In genomic region chr8:46852377-46852776, GRCm38 (mm10) we compare ENCODE assay signal across 11 mouse cellular contexts.
DNase-seq lines count a peak whose midpoint lies in the region; ATAC-seq and TF ChIP-seq lines count a peak whose summit lies in the region.
"Had no signal": no experiment of that assay in that cellular context is flagged by ENCODE, and none has a peak within 500 bp of the region (broad histone marks: within the 10 kb centered on the region; RNA-seq: fewer than 3 reads in every experiment).

No protein-coding gene starts in this region.

- TF ChIP-seq RAD21 in CH12.LX (IDR thresholded peaks at IDR 0.05; ENCODE audit: low read depth, low read length), result no peak; the same call in 1 of the 2 replicates

- H3K4me2 ChIP-seq in CH12.LX (ENCODE audit: insufficient read depth, low read depth, poor library complexity, severe bottlenecking), result peak overlapping the region; percentile 42
- H3K4me2 ChIP-seq in liver, embryonic 13.5 days, result no peak overlapping the region
- H3K4me2 ChIP-seq: limb, embryonic 13.5 days; midbrain, embryonic 12.5 days had no signal

- no peak for TF ChIP-seq POLR2A in CH12.LX (IDR thresholded peaks at IDR 0.05; ENCODE audit: low read depth, low read length)
- no peak for TF ChIP-seq POLR2A in thymus, adult 2 months (IDR thresholded peaks at IDR 0.05; ENCODE audit: control insufficient read depth, extremely low read depth, insufficient read depth, low read length, poor library complexity)

- TF ChIP-seq CTCF in CH12.LX (conservative IDR thresholded peaks at IDR 0.05 in 1 of 2, IDR thresholded peaks at IDR 0.05 in 1 of 2; ENCODE audit: low read depth in 2 of 2, low read length in 2 of 2), result no peak
- TF ChIP-seq CTCF in thymus, adult 2 months (IDR thresholded peaks at IDR 0.05; ENCODE audit: borderline replicate concordance, control insufficient read depth, extremely low read depth, insufficient read depth, low read length, poor library complexity), result no peak

- peak; percentile 71 for TF ChIP-seq EP300 in CH12.LX (IDR thresholded peaks at IDR 0.05; ENCODE audit: low read length)

- no peak overlapping the region for H3K9ac ChIP-seq in CH12.LX (ENCODE audit: insufficient read depth, low read depth)
- no peak overlapping the region for H3K9ac ChIP-seq in liver, embryonic 13.5 days
- H3K9ac ChIP-seq: limb, embryonic 13.5 days; midbrain, embryonic 12.5 days had no signal

- H3K4me3 ChIP-seq in CH12.LX (replicated peaks in 1 of 3; ENCODE audit: low read depth in 2 of 3, low read length in 2 of 3, poor library complexity in 1 of 3), result no peak overlapping the region
- H3K4me3 ChIP-seq in liver, embryonic 13.5 days (replicated peaks), result no peak overlapping the region
- H3K4me3 ChIP-seq in thymus, adult 2 months (ENCODE audit: control insufficient read depth, insufficient read depth, low read length), result no peak overlapping the region
- H3K4me3 ChIP-seq: limb, embryonic 13.5 days; midbrain, embryonic 12.5 days had no signal

- in situ Hi-C loops in CH12.LX (cut with MboI; ENCODE audit: low pct_ligation_motif_present, low pct_unique_long_range_greater_than_20kb, low sequenced_read_pairs), result no loop called here

- ATAC-seq in liver, embryonic 13.5 days (ENCODE audit: low read depth), result no peak
- ATAC-seq: Patski had no signal

- H3K4me1 ChIP-seq in CH12.LX (ENCODE audit: control insufficient read depth in 1 of 2, insufficient read depth in 2 of 2), result peaks cover 27 to 57% of the 10 kb centered on the region in 2 experiments
- peaks cover 37% of the 10 kb centered on the region for H3K4me1 ChIP-seq in liver, embryonic 13.5 days (replicated peaks)
- H3K4me1 ChIP-seq in thymus, adult 2 months (replicated peaks; ENCODE audit: control insufficient read depth, insufficient read depth, low read length), result peaks cover 19% of the 10 kb centered on the region
- H3K4me1 ChIP-seq: midbrain, embryonic 12.5 days had no signal

- H3K27ac ChIP-seq in CH12.LX (ENCODE audit: insufficient read depth, low read depth), result peak overlapping the region; percentile 28; the same call in 1 of the 2 replicates
- H3K27ac ChIP-seq in liver, embryonic 13.5 days, result peak overlapping the region; percentile 19
- H3K27ac ChIP-seq in thymus, adult 2 months (ENCODE audit: control insufficient read depth, insufficient read depth, low read length), result peak overlapping the region; percentile 40; the same call in 1 of the 2 replicates
- H3K27ac ChIP-seq: limb, embryonic 13.5 days; midbrain, embryonic 12.5 days had no signal

- no peaks in the 10 kb centered on the region for H3K9me3 ChIP-seq in CH12.LX (replicated peaks; ENCODE audit: low read length)
- H3K9me3 ChIP-seq in liver, embryonic 13.5 days (replicated peaks), result no peaks in the 10 kb centered on the region
- H3K9me3 ChIP-seq: limb, embryonic 13.5 days; midbrain, embryonic 12.5 days had no signal

- H3K79me2 ChIP-seq in CH12.LX (replicated peaks; ENCODE audit: control insufficient read depth, extremely low read depth, insufficient read depth, poor library complexity, severe bottlenecking), result no peaks in the 10 kb centered on the region

- DNase-seq in layer of hippocampus, adult 9-11 months, result peak; percentile 77
- no peak for DNase-seq in layer of hippocampus, adult 8-10 months (ENCODE audit: low spot score in 2 of 2)
- peak; percentile 55 for DNase-seq in CH12.LX (ENCODE audit: extremely low read depth)
- DNase-seq in liver, embryonic 13.5 days, result no peak
- peak; percentile 39 for DNase-seq in thymus, adult 2 months
- no peak for DNase-seq in Muller cell, postnatal 12 days (ENCODE audit: inconsistent ontology term)
- DNase-seq in adrenal gland, postnatal 10 days, result no peak
- DNase-seq: kidney, postnatal 14 days had no signal

- WGBS in liver, embryonic 13.5 days (ENCODE audit: insufficient replicate concordance), result 17% methylated on average over 11 of the region's 11 CpGs
- WGBS in thymus, adult 2 months, result 6% methylated on average over 11 of the region's 11 CpGs

- dilution Hi-C loops in CH12.LX (cut with MboI; ENCODE audit: extremely low pct_ligation_motif_present, extremely low pct_unique_long_range_greater_than_20kb, low sequenced_read_pairs), result no loop called here

- H3K27me3 ChIP-seq in CH12.LX (replicated peaks), result no peaks in the 10 kb centered on the region
- no peaks in the 10 kb centered on the region for H3K27me3 ChIP-seq in liver, embryonic 13.5 days
- H3K27me3 ChIP-seq in thymus, adult 2 months (ENCODE audit: control insufficient read depth, insufficient read depth, low read length), result no peaks in the 10 kb centered on the region
- H3K27me3 ChIP-seq: limb, embryonic 13.5 days; midbrain, embryonic 12.5 days; Patski had no signal

- H3K36me3 ChIP-seq in CH12.LX (replicated peaks in 1 of 2; ENCODE audit: control insufficient read depth in 1 of 2, insufficient read depth in 1 of 2, low read length in 1 of 2), result peaks cover 4 to 7% of the 10 kb centered on the region in 2 experiments
- H3K36me3 ChIP-seq in liver, embryonic 13.5 days, result peaks cover 5% of the 10 kb centered on the region
- H3K36me3 ChIP-seq in thymus, adult 2 months (ENCODE audit: control insufficient read depth, insufficient read depth, low read length), result no peaks in the 10 kb centered on the region

TF ChIP-seq in CH12.LX, 34 proteins besides CTCF, POLR2A, EP300 and RAD21:
- no peak for TF ChIP-seq UBTF (IDR thresholded peaks at IDR 0.05; ENCODE audit: low read depth, low read length)
- no peak for TF ChIP-seq NELFE (IDR thresholded peaks at IDR 0.05; ENCODE audit: low read depth, low read length)
- TF ChIP-seq TBP (conservative IDR thresholded peaks at IDR 0.05; ENCODE audit: low read depth, low read length), result no peak
- peak; percentile 77 for TF ChIP-seq TCF12 (IDR thresholded peaks at IDR 0.05; ENCODE audit: low read depth, low read length)
- no peak for TF ChIP-seq SMC3 (IDR thresholded peaks at IDR 0.05; ENCODE audit: low read depth, low read length)
- TF ChIP-seq MYC (IDR thresholded peaks at IDR 0.05; ENCODE audit: low read depth, low read length), result no peak
- no peak for TF ChIP-seq GABPA (IDR thresholded peaks at IDR 0.05; ENCODE audit: insufficient replicate concordance, low read depth, low read length)
- peak; percentile 66; the same call in 1 of the 2 replicates for TF ChIP-seq MAFK (IDR thresholded peaks at IDR 0.05; ENCODE audit: insufficient replicate concordance, low read length)
- no peak for TF ChIP-seq USF1 (IDR thresholded peaks at IDR 0.05; ENCODE audit: low read depth, low read length)
- TF ChIP-seq MEF2A (IDR thresholded peaks at IDR 0.05; ENCODE audit: borderline replicate concordance, low read depth, low read length), result peak; percentile 93
- TF ChIP-seq E2F4 (IDR thresholded peaks at IDR 0.05; ENCODE audit: insufficient replicate concordance, low read depth, low read length), result no peak
- peak; percentile 63 for TF ChIP-seq ETS1 (conservative IDR thresholded peaks at IDR 0.05; ENCODE audit: low read depth, low read length)
- TF ChIP-seq USF2 (conservative IDR thresholded peaks at IDR 0.05; ENCODE audit: low read depth, low read length), result no peak
- peak; percentile 41; the same call in 1 of the 2 replicates for TF ChIP-seq POLR2AphosphoS2 (IDR thresholded peaks at IDR 0.05; ENCODE audit: low read depth, low read length)
- no peak for TF ChIP-seq ZNF384 (IDR thresholded peaks at IDR 0.05; ENCODE audit: low read depth, low read length)
- TF ChIP-seq RCOR1 (conservative IDR thresholded peaks at IDR 0.05; ENCODE audit: low read depth, low read length), result no peak
- TF ChIP-seq CHD1 (IDR thresholded peaks at IDR 0.05; ENCODE audit: low read depth, low read length), result 0 out of 2 replicates have a peak, but pooled peaks have one; percentile 81
- TF ChIP-seq NRF1 (IDR thresholded peaks at IDR 0.05; ENCODE audit: low read depth, low read length), result no peak
- peak; percentile 35; the same call in 1 of the 2 replicates for TF ChIP-seq MXI1 (IDR thresholded peaks at IDR 0.05; ENCODE audit: low read depth, low read length)
- TF ChIP-seq KAT2A (IDR thresholded peaks at IDR 0.05; ENCODE audit: insufficient replicate concordance, low read length), result no peak
- TF ChIP-seq MAZ (IDR thresholded peaks at IDR 0.05; ENCODE audit: low read depth, low read length), result no peak
- peak; percentile 31; the same call in 1 of the 2 replicates for TF ChIP-seq CHD2 (IDR thresholded peaks at IDR 0.05; ENCODE audit: low read length)
- TF ChIP-seq ELF1 (IDR thresholded peaks at IDR 0.05; ENCODE audit: low read depth, low read length), result 0 out of 2 replicates have a peak, but pooled peaks have one; percentile 15
- no peak for TF ChIP-seq PAX5 (IDR thresholded peaks at IDR 0.05; ENCODE audit: low read length)
- no peak for TF ChIP-seq JUN (IDR thresholded peaks at IDR 0.05; ENCODE audit: insufficient read depth, low read depth, low read length)
- TF ChIP-seq IRF4 (IDR thresholded peaks at IDR 0.05; ENCODE audit: low read depth, low read length), result peak; percentile 44; the same call in 1 of the 2 replicates
- no peak for TF ChIP-seq ZC3H11A (IDR thresholded peaks at IDR 0.05; ENCODE audit: low read depth, low read length)
- TF ChIP-seq JUND (conservative IDR thresholded peaks at IDR 0.05; ENCODE audit: low read depth, low read length), result no peak
- peak; percentile 40; the same call in 1 of the 2 replicates for TF ChIP-seq MAX (IDR thresholded peaks at IDR 0.05; ENCODE audit: low read length)
- TF ChIP-seq ZKSCAN1 (IDR thresholded peaks at IDR 0.05; ENCODE audit: borderline replicate concordance, low read depth, low read length), result no peak
- TF ChIP-seq HCFC1 (IDR thresholded peaks at IDR 0.05; ENCODE audit: low read depth, low read length), result no peak
- TF ChIP-seq SIN3A (IDR thresholded peaks at IDR 0.05; ENCODE audit: low read length), result 0 out of 2 replicates have a peak, but pooled peaks have one; percentile 41
- TF ChIP-seq BHLHE40 (IDR thresholded peaks at IDR 0.05; ENCODE audit: low read depth, low read length), result peak; percentile 60
- no peak for TF ChIP-seq ZMIZ1 (IDR thresholded peaks at IDR 0.05; ENCODE audit: low read depth, low read length)

Comparison
In these comparisons a context has a peak if more than half of its experiments do, and no peak if none do; other contexts are left out.
1. DNase-seq: peak in layer of hippocampus, adult 9-11 months (single experiment), CH12.LX (single experiment) and thymus, adult 2 months (single experiment); none in layer of hippocampus, adult 8-10 months (0 of 2), liver, embryonic 13.5 days (single experiment), Muller cell, postnatal 12 days (single experiment) and adrenal gland, postnatal 10 days (single experiment).
2. Peak in every context shown above with its lines, with median percentiles within 50 percentile points of each other: H3K27ac ChIP-seq.